Mouse (Mus musculus) frontal cortex, postnatal 14 days (tissue): Measurements from ENCODE around the gene Vmn2r36.
"Not testable (repeated sequence)": the region's sequence is repeated elsewhere in the genome, so short reads cannot be mapped to it uniquely, and the experiment has no call there.

ENCODE experiments used
- DNase-seq, 2 experiments: peaks; one replicate each; pipeline ENCODE4 v3.0.0; 2022; ENCODE audit warnings: low spot score in 2 of 2

Vmn2r36 gene

DNA sequence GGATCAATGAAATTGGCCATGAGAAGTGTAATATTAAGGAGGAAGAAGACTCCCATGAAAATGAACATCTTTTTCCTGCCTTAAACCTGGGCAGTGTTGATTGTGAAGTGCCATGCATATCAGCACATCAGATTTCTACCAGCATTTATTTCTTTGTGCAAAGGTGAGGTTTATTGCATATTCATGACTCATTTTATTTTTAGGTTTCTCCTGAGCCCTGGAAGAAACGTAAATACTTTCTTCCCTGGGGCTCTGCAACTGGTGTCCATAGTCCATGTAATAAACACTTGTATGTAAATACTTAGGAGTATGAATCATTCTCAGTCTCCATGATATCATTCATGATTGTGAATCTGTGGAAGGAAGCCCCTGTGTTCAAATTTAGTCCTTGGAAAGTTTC lies at the start of gene Vmn2r36:
TSS of gene Vmn2r36 (minus strand) at position 101 of the 400 bp plus-strand sequence.
- not testable (repeated sequence) for DNase-seq
